Comparison of ENCODE assay signal across 8 mouse cellular contexts in the genomic region with DNA sequence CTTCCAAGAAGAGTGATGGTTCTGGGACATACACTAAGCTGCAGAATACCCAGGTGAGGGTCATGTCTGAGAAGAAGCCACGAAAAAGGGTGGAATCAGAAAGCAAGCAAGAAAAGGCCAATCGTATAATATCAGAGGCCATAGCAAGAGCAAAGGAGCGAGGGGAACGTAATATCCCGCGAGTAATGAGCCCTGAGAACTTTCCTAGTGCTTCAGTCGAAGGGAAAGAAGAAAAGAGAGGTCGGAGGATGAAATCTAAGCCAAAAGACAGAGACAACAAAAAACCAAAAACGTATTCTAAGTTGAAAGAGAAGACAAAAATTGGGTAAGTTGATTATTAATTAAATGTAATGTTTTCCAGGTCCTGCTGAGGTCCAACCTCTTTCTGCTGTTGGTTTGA.
DNase-seq lines count a peak whose midpoint lies in the region; ATAC-seq and TF ChIP-seq lines count a peak whose summit lies in the region.

No protein-coding gene starts in this region.

- H3K9me3 ChIP-seq in liver, embryonic 11.5 days (ENCODE audit: control insufficient read depth, low read length): no peaks in the 10 kb centered on the region
- H3K9me3 ChIP-seq in limb, embryonic 11.5 days (ENCODE audit: control insufficient read depth, low read length): no peaks in the 10 kb centered on the region

- no peak overlapping the region for H3K27ac ChIP-seq in liver, embryonic 11.5 days (ENCODE audit: low read depth, low read length)
- H3K27ac ChIP-seq in limb, embryonic 11.5 days (replicated peaks; ENCODE audit: low read depth, low read length): no peak overlapping the region
- H3K27ac ChIP-seq in olfactory bulb, adult 2 months (ENCODE audit: insufficient read depth, low read depth, low read length): no peak overlapping the region

- no peak for ATAC-seq in liver, embryonic 11.5 days (replicated peaks; ENCODE audit: low FRiP score)
- ATAC-seq in erythroid progenitor cell, adult 5-6 weeks (replicated peaks; ENCODE audit: low FRiP score, poor library complexity, severe bottlenecking): peak; percentile 36
- no peak for ATAC-seq in limb, embryonic 11.5 days (ENCODE audit: insufficient number of reproducible peaks, low FRiP score, low TSS enrichment, low read depth)

- TF ChIP-seq POLR2A in olfactory bulb, adult 2 months (IDR thresholded peaks at IDR 0.05; ENCODE audit: insufficient read depth, low read depth, low read length): no peak

- H3K27me3 ChIP-seq in liver, embryonic 11.5 days (replicated peaks; ENCODE audit: control insufficient read depth, insufficient read depth, low read length): no peaks in the 10 kb centered on the region
- no peaks in the 10 kb centered on the region for H3K27me3 ChIP-seq in limb, embryonic 11.5 days (ENCODE audit: control insufficient read depth, insufficient read depth, low read length)

- H3K36me3 ChIP-seq in liver, embryonic 11.5 days (ENCODE audit: control insufficient read depth, insufficient read depth, low read length): no peaks in the 10 kb centered on the region
- H3K36me3 ChIP-seq in limb, embryonic 11.5 days (ENCODE audit: control insufficient read depth, insufficient read depth, low read length): peaks cover 3% of the 10 kb centered on the region; the same call in 1 of the 2 replicates

- 81% methylated on average over 9 of the region's 9 CpGs for WGBS in liver, embryonic 11.5 days
- WGBS in limb, embryonic 11.5 days: 77% methylated on average over 9 of the region's 9 CpGs
- WGBS in olfactory bulb, adult 2 months: 5% methylated on average over 9 of the region's 9 CpGs

- H3K4me1 ChIP-seq in liver, embryonic 11.5 days (replicated peaks; ENCODE audit: control insufficient read depth, insufficient read depth, low read length): no peaks in the 10 kb centered on the region
- H3K4me1 ChIP-seq in limb, embryonic 11.5 days (ENCODE audit: control insufficient read depth, insufficient read depth, low read length): no peaks in the 10 kb centered on the region
- peaks cover 10% of the 10 kb centered on the region for H3K4me1 ChIP-seq in olfactory bulb, adult 2 months (ENCODE audit: control insufficient read depth, insufficient read depth, low read length)

- TF ChIP-seq CTCF in olfactory bulb, adult 2 months (IDR thresholded peaks at IDR 0.05; ENCODE audit: insufficient read depth, low read depth, low read length): no peak

- H3K4me3 ChIP-seq in liver, embryonic 11.5 days (ENCODE audit: low read depth, low read length): peak overlapping the region; percentile 13
- H3K4me3 ChIP-seq in limb, embryonic 11.5 days (ENCODE audit: low read depth, low read length): peak overlapping the region; percentile 12; the same call in 1 of the 2 replicates
- peak overlapping the region; percentile 17 for H3K4me3 ChIP-seq in olfactory bulb, adult 2 months (ENCODE audit: insufficient read depth, low read depth, low read length)

- no peak overlapping the region; the same call in 1 of the 2 replicates for H3K9ac ChIP-seq in liver, embryonic 11.5 days (ENCODE audit: low read depth, low read length)
- H3K9ac ChIP-seq in limb, embryonic 11.5 days (ENCODE audit: low read length): no peak overlapping the region

- no peak for DNase-seq in liver, embryonic 11.5 days (ENCODE audit: low spot score)
- DNase-seq in liver: no peak
- DNase-seq in limb, embryonic 11.5 days (ENCODE audit: low spot score): no peak
- DNase-seq in layer of hippocampus, postnatal 25 days (ENCODE audit: extremely low spot score in 1 of 2, low spot score in 1 of 2): no peak
- DNase-seq in layer of hippocampus, postnatal 10 days (ENCODE audit: low spot score in 2 of 2): no peak
- no peak for DNase-seq in testis, postnatal 14 days (ENCODE audit: low spot score)

- peak overlapping the region; percentile 55 for H3K4me2 ChIP-seq in liver, embryonic 11.5 days
- H3K4me2 ChIP-seq in limb, embryonic 11.5 days (ENCODE audit: low read depth, severe bottlenecking): peak overlapping the region; percentile 45
